Mouse (Mus musculus) ES-Bruce4 (cell line): ENCODE data around the gene Ninj1. TPM values are rescaled to one million over a fixed set of nuclear protein-coding genes. Genes with fewer than 3 reads are reported as not detected.

Experiments used
- H3K27ac ChIP-seq: 2 replicates; pipeline ENCODE4 v1.5.1; 2012; ENCODE audit warnings: low read length, inconsistent platforms; ENCODE audit not compliant: insufficient read depth
- H3K27me3 ChIP-seq: 2 replicates; pipeline ENCODE4 v1.6.1; 2012; ENCODE audit warnings: mild to moderate bottlenecking, low read length, inconsistent platforms; ENCODE audit not compliant: control insufficient read depth, poor library complexity, insufficient read depth, severe bottlenecking
- H3K36me3 ChIP-seq: 2 replicates; pipeline ENCODE4 v1.6.1; 2012; ENCODE audit warnings: inconsistent platforms, mild to moderate bottlenecking, low read length, moderate library complexity; ENCODE audit not compliant: control insufficient read depth, poor library complexity, insufficient read depth, severe bottlenecking
- H3K4me1 ChIP-seq: one replicate; pipeline ENCODE4 v1.8.1; 2011; ENCODE audit warnings: low read length; ENCODE audit not compliant: control insufficient read depth, insufficient read depth
- H3K4me3 ChIP-seq: 2 replicates; pipeline ENCODE4 v1.5.1; 2011; ENCODE audit warnings: low read depth, mild to moderate bottlenecking, low read length
- H3K9ac ChIP-seq: 2 replicates; pipeline ENCODE4 v1.6.1; 2012; ENCODE audit warnings: low read depth, mild to moderate bottlenecking, inconsistent platforms; ENCODE audit not compliant: poor library complexity, severe bottlenecking
- H3K9me3 ChIP-seq: replicated peaks from 2 replicates; pipeline ENCODE4 v1.6.1; 2012; ENCODE audit warnings: mild to moderate bottlenecking, low read length, inconsistent platforms; ENCODE audit not compliant: control insufficient read depth, poor library complexity, insufficient read depth, severe bottlenecking
- CTCF ChIP-seq: IDR thresholded peaks from one replicate; pipeline ENCODE4 v1.8.1; 2011; ENCODE audit warnings: low read depth, low read length
- EP300 ChIP-seq: IDR thresholded peaks from 2 replicates; pipeline ENCODE4 v1.6.1; 2011; ENCODE audit warnings: low read depth, low read length; ENCODE audit not compliant: insufficient read depth
- POLR2A ChIP-seq: IDR thresholded peaks from one replicate; pipeline ENCODE4 v1.8.1; 2011; ENCODE audit warnings: low read length; ENCODE audit not compliant: insufficient read depth
- polyA plus RNA-seq: library from polyadenylated mRNA; stranded (reverse); fragments of >200 nt; gene quantifications from 2 replicates; pipeline ENCODE4 v1.2.4, GENCODE M21; 2011; ENCODE audit warnings: low read depth; ENCODE audit not compliant: missing spikeins, insufficient read depth, insufficient read length

Ninj1 gene
- polyA plus RNA-seq, 1 experiment = 30.0 TPM

GRCm38 (mm10) chr13:49215128-49215503, 27.8 kb downstream of the Ninj1 start:
- TF ChIP-seq EP300 = no peak
- no peak for TF ChIP-seq CTCF
- no peak for TF ChIP-seq POLR2A
- Histone ChIP-seq H3K9ac (peak overlapping the region; percentile 68), H3K4me3 (peak overlapping the region; percentile 64), H3K9me3 (no peaks in the 10 kb centered on the region), H3K27ac (no peak overlapping the region), H3K36me3 (no peaks in the 10 kb centered on the region), H3K27me3 (no peaks in the 10 kb centered on the region), H3K4me1 (peaks cover 2% of the 10 kb centered on the region)

GRCm38 (mm10) chr13:49215504-49216219, 28.4 kb downstream of the Ninj1 start, which contains the start of gene Card19:
Card19 (minus strand) TSS chr13:49216037.
- no peak within 1 kb of the TSS for H3K27ac ChIP-seq
- H3K27me3 ChIP-seq = no peaks in the 10 kb centered on the region
- no peaks in the 10 kb centered on the region for H3K9me3 ChIP-seq
- H3K36me3 ChIP-seq = no peaks in the 10 kb centered on the region
- H3K4me1 ChIP-seq = peaks cover 2% of the 10 kb centered on the region
- H3K9ac ChIP-seq = peak within 1 kb of the TSS; percentile 68
- no peak for TF ChIP-seq POLR2A
- TF ChIP-seq EP300 = no peak
- TF ChIP-seq CTCF = no peak
- H3K4me3 ChIP-seq = peak within 1 kb of the TSS; percentile 64

- TF ChIP-seq CTCF = no peak
- H3K27ac ChIP-seq = no peak overlapping the region
- H3K9me3 ChIP-seq = no peaks in the 10 kb centered on the region
- H3K4me1 ChIP-seq = peaks cover 2% of the 10 kb centered on the region
- peak overlapping the region; percentile 58 for H3K4me3 ChIP-seq
- no peaks in the 10 kb centered on the region for H3K36me3 ChIP-seq
- no peaks in the 10 kb centered on the region for H3K27me3 ChIP-seq
- H3K9ac ChIP-seq = peak overlapping the region; percentile 68
Measured at GRCm38 (mm10) chr13:49216220-49216552, 28.9 kb downstream of the Ninj1 start.

GRCm38 (mm10) chr13:49216808-49217561, 29.7 kb downstream of the Ninj1 start:
- peaks cover 2% of the 10 kb centered on the region for H3K4me1 ChIP-seq
- H3K27ac ChIP-seq = no peak overlapping the region
- H3K9ac ChIP-seq = no peak overlapping the region
- 0 out of 2 replicates have a peak, but pooled peaks cover 2% of the 10 kb centered on the region for H3K27me3 ChIP-seq
- TF ChIP-seq POLR2A (no peak), EP300 (no peak), CTCF (no peak)
- no peak overlapping the region for H3K4me3 ChIP-seq
- no peaks in the 10 kb centered on the region for H3K36me3 ChIP-seq
- H3K9me3 ChIP-seq = no peaks in the 10 kb centered on the region

GRCm38 (mm10) chr13:49218651-49219050, 31.4 kb downstream of the Ninj1 start:
- Histone ChIP-seq H3K9ac (no peak overlapping the region), H3K4me1 (no peaks in the 10 kb centered on the region), H3K27me3 (peaks cover 8% of the 10 kb centered on the region; the same call in 1 of the 2 replicates), H3K4me3 (no peak overlapping the region), H3K9me3 (no peaks in the 10 kb centered on the region), H3K27ac (no peak overlapping the region), H3K36me3 (no peaks in the 10 kb centered on the region)
- no peak for TF ChIP-seq EP300
- TF ChIP-seq CTCF = no peak
- no peak for TF ChIP-seq POLR2A

- no peaks in the 10 kb centered on the region for H3K36me3 ChIP-seq
- no peak overlapping the region for H3K4me3 ChIP-seq
- no peaks in the 10 kb centered on the region for H3K9me3 ChIP-seq
- TF ChIP-seq CTCF (no peak), EP300 (no peak), POLR2A (no peak)
- H3K4me1 ChIP-seq = peaks cover 2% of the 10 kb centered on the region
- H3K27me3 ChIP-seq = peaks cover 10% of the 10 kb centered on the region; the same call in 1 of the 2 replicates
- no peak overlapping the region for H3K27ac ChIP-seq
- H3K9ac ChIP-seq = no peak overlapping the region
Measured at GRCm38 (mm10) chr13:49219367-49219766, 32.1 kb downstream of the Ninj1 start.
